20 mouse cellular contexts compared by ENCODE assay signal in the genomic region with DNA sequence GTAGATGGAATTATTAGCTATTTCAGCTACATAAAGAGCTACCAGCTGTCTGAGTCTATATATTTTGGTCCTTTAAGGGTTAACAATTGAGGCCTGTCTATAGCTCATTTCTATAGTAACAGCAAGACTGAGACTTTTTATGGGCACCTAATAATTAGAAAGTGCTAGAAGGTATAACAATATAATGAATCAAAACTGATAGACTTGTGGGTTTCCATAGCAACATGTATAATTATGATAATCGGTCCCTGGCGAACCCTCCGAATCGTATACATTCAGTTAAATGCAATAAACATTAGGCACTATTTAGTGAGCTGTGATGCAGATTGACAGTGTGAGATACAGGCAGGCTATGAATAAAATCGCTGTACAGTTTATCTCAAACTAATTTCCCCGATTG.
A peak's percentile ranks its signal among the peaks of the same experiment; 100 is the strongest.
DNase-seq lines count a peak whose midpoint lies in the region; ATAC-seq and TF ChIP-seq lines count a peak whose summit lies in the region.
"Had no signal": no experiment of that assay in that cellular context is flagged by ENCODE, and none has a peak within 500 bp of the region (broad histone marks: within the 10 kb centered on the region; RNA-seq: fewer than 3 reads in every experiment).

No protein-coding gene starts in this region.

- no peaks in the 10 kb centered on the region for H3K36me3 ChIP-seq in forebrain, postnatal 0 days (ENCODE audit: insufficient read depth)
- H3K36me3 ChIP-seq in midbrain, embryonic 12.5 days = no peaks in the 10 kb centered on the region
- H3K36me3 ChIP-seq in neural tube, embryonic 14.5 days (ENCODE audit: control insufficient read depth, insufficient read depth, low read length) = no peaks in the 10 kb centered on the region
- H3K36me3 ChIP-seq: heart, embryonic 15.5 days; liver, embryonic 13.5 days; lung, embryonic 15.5 days; stomach, embryonic 15.5 days had no signal

- no peak for TF ChIP-seq CTCF in left cerebral cortex, adult 2 months (IDR thresholded peaks at IDR 0.05)
- TF ChIP-seq CTCF in forebrain, postnatal 0 days (IDR thresholded peaks at IDR 0.05; ENCODE audit: low read depth) = no peak

- H3K4me3 ChIP-seq in left cerebral cortex, adult 2 months = peak overlapping the region; percentile 40; the same call in 1 of the 2 replicates
- H3K4me3 ChIP-seq in forebrain, postnatal 0 days (ENCODE audit: low read depth, low read length) = no peak overlapping the region
- no peak overlapping the region for H3K4me3 ChIP-seq in midbrain, embryonic 12.5 days
- no peak overlapping the region for H3K4me3 ChIP-seq in neural tube, embryonic 14.5 days (ENCODE audit: low read depth, low read length)
- H3K4me3 ChIP-seq: gastrocnemius, adult 2 months; heart, embryonic 15.5 days; liver, embryonic 13.5 days; lung, embryonic 15.5 days; stomach, embryonic 15.5 days had no signal

- no peaks in the 10 kb centered on the region for H3K27me3 ChIP-seq in forebrain, postnatal 0 days (ENCODE audit: insufficient read depth, low read length)
- H3K27me3 ChIP-seq in midbrain, embryonic 12.5 days = no peaks in the 10 kb centered on the region
- H3K27me3 ChIP-seq in neural tube, embryonic 14.5 days (ENCODE audit: control insufficient read depth, insufficient read depth, low read length) = no peaks in the 10 kb centered on the region
- H3K27me3 ChIP-seq: heart, embryonic 15.5 days; liver, embryonic 13.5 days; lung, embryonic 15.5 days; stomach, embryonic 15.5 days had no signal

- peak overlapping the region; percentile 57; the same call in 1 of the 2 replicates for H3K9ac ChIP-seq in forebrain, postnatal 0 days
- no peak overlapping the region for H3K9ac ChIP-seq in midbrain, embryonic 12.5 days (replicated peaks)
- H3K9ac ChIP-seq in neural tube, embryonic 14.5 days (replicated peaks; ENCODE audit: low read depth, low read length) = peak overlapping the region; percentile 0; the same call in 1 of the 2 replicates
- H3K9ac ChIP-seq: heart, embryonic 15.5 days; liver, embryonic 13.5 days; lung, embryonic 15.5 days; stomach, embryonic 15.5 days had no signal

- no peak for DNase-seq in left cerebral cortex, adult 2 months (ENCODE audit: extremely low spot score in 1 of 2, low spot score in 2 of 2)
- DNase-seq in left cerebral cortex, postnatal 4 days = no peak
- DNase-seq in forebrain, postnatal 0 days = peak; percentile 77
- no peak for DNase-seq in gastrocnemius, postnatal 36 days
- no peak for DNase-seq in heart, postnatal 4 days
- no peak for DNase-seq in left cerebral cortex, adult 18-20 months (ENCODE audit: low spot score in 2 of 2)
- DNase-seq: adrenal gland, postnatal 14 days; cerebellum, adult 9-10 months; gastrocnemius, adult 2 months; heart, adult 11 months; kidney, adult 18-20 months; kidney, postnatal 36 days; liver, embryonic 13.5 days; spleen, adult 18-20 months had no signal

- peak; percentile 50 for ATAC-seq in forebrain, postnatal 0 days
- ATAC-seq in midbrain, embryonic 12.5 days (ENCODE audit: low FRiP score, low read depth) = peak; percentile 42
- peak; percentile 79 for ATAC-seq in neural tube, embryonic 14.5 days (ENCODE audit: low read depth)

- H3K4me2 ChIP-seq in forebrain, postnatal 0 days (ENCODE audit: low read depth) = peak overlapping the region; percentile 44; the same call in 1 of the 2 replicates
- no peak overlapping the region for H3K4me2 ChIP-seq in midbrain, embryonic 12.5 days (replicated peaks)
- H3K4me2 ChIP-seq in neural tube, embryonic 14.5 days (ENCODE audit: low read depth, low read length) = 0 out of 2 replicates have a peak overlapping the region, but pooled peaks have one; percentile 45
- H3K4me2 ChIP-seq: heart, embryonic 15.5 days; liver, embryonic 13.5 days; lung, embryonic 15.5 days; stomach, embryonic 15.5 days had no signal

- H3K27ac ChIP-seq in left cerebral cortex, adult 2 months = peak overlapping the region; percentile 86
- H3K27ac ChIP-seq in forebrain, postnatal 0 days (ENCODE audit: low read depth, low read length) = peak overlapping the region; percentile 86
- H3K27ac ChIP-seq in midbrain, embryonic 12.5 days (replicated peaks) = peak overlapping the region; percentile 90
- H3K27ac ChIP-seq in neural tube, embryonic 14.5 days (ENCODE audit: low read depth, low read length) = peak overlapping the region; percentile 95
- H3K27ac ChIP-seq: gastrocnemius, adult 2 months; heart, embryonic 15.5 days; liver, embryonic 13.5 days; lung, embryonic 15.5 days; macrophage; stomach, embryonic 15.5 days had no signal

- WGBS in forebrain, postnatal 0 days = 22% methylated on average over 6 of the region's 6 CpGs
- 43% methylated on average over 6 of the region's 6 CpGs for WGBS in midbrain, embryonic 12.5 days
- 27% methylated on average over 6 of the region's 6 CpGs for WGBS in neural tube, embryonic 14.5 days

- no peaks in the 10 kb centered on the region for H3K9me3 ChIP-seq in forebrain, postnatal 0 days (ENCODE audit: low read length)
- no peaks in the 10 kb centered on the region for H3K9me3 ChIP-seq in midbrain, embryonic 12.5 days
- no peaks in the 10 kb centered on the region for H3K9me3 ChIP-seq in neural tube, embryonic 14.5 days (ENCODE audit: control insufficient read depth, low read length)
- H3K9me3 ChIP-seq: heart, embryonic 15.5 days; liver, embryonic 13.5 days; lung, embryonic 15.5 days; stomach, embryonic 15.5 days had no signal

- H3K4me1 ChIP-seq in forebrain, postnatal 0 days (ENCODE audit: insufficient read depth) = no peaks in the 10 kb centered on the region
- H3K4me1 ChIP-seq in midbrain, embryonic 12.5 days = peaks cover 24% of the 10 kb centered on the region
- H3K4me1 ChIP-seq in neural tube, embryonic 14.5 days (ENCODE audit: control insufficient read depth, insufficient read depth, low read length) = peaks cover 11% of the 10 kb centered on the region; the same call in 1 of the 2 replicates
- H3K4me1 ChIP-seq: heart, embryonic 15.5 days; liver, embryonic 13.5 days; lung, embryonic 15.5 days; stomach, embryonic 15.5 days had no signal

- intact Hi-C loops in left cerebral cortex, adult 2 months (cut with DNase I) = loop anchor here (2.0 to 5.0 kb wide), 3 partner anchors 122 to 853 kb away; no protein-coding TSS in a partner anchor
- intact Hi-C loops in left cerebral cortex, postnatal 4 days (cut with DNase I) = loop anchor here (2.0 to 10.0 kb wide), 4 partner anchors 117 to 855 kb away; no protein-coding TSS in a partner anchor
- intact Hi-C loops in gastrocnemius, postnatal 36 days (cut with DNase I) = no loop called here
